Mouse (Mus musculus) cerebellum, adult 2 months (tissue): ENCODE data around the gene Zbtb11. TPM values are rescaled to one million over a fixed set of nuclear protein-coding genes. Genes with fewer than 3 reads are reported as not detected.

Experiments used
- DNase-seq, 2 experiments: peaks; one replicate each; pipeline ENCODE4 v3.0.0; 2021
- H3K27ac ChIP-seq: fragments of 200-500 bp; 2 replicates; pipeline ENCODE4 v1.5.1; 2012; ENCODE audit warnings: low read length, control low read depth, inconsistent platforms; ENCODE audit not compliant: insufficient read depth
- H3K27me3 ChIP-seq: fragments of 200-500 bp; 2 replicates; pipeline ENCODE4 v1.6.1; 2012; ENCODE audit warnings: inconsistent platforms, mild to moderate bottlenecking, low read length, moderate library complexity; ENCODE audit not compliant: control insufficient read depth, insufficient read depth
- H3K4me1 ChIP-seq: fragments of 200-500 bp; 2 replicates; pipeline ENCODE4 v1.6.1; 2011; ENCODE audit warnings: low read length; ENCODE audit not compliant: control insufficient read depth, insufficient read depth
- H3K4me3 ChIP-seq: fragments of 200-500 bp; replicated peaks from 2 replicates; pipeline ENCODE3; 2011; ENCODE audit warnings: mild to moderate bottlenecking, low read depth, low read length, control low read depth; ENCODE audit not compliant: insufficient read depth
- CTCF ChIP-seq: fragments of 200-500 bp; IDR thresholded peaks from 2 replicates; pipeline ENCODE4 v1.5.1; 2011; ENCODE audit warnings: low read depth, mild to moderate bottlenecking, control low read depth, low read length, moderate library complexity, borderline replicate concordance; ENCODE audit not compliant: insufficient read depth
- POLR2A ChIP-seq: fragments of 200-500 bp; IDR thresholded peaks from 2 replicates; pipeline ENCODE4 v1.6.1; 2011; ENCODE audit warnings: low read length, control low read depth, borderline replicate concordance; ENCODE audit not compliant: insufficient read depth
- WGBS: fragments of 180-500 bp; shearing (Covaris S2); methylation state at CpG from one replicate; pipeline ENCODE4 v1.1.7; 2018; 5-methylcytosine and 5-hydroxymethylcytosine counted together
- polyA plus RNA-seq: library from polyadenylated mRNA; depleted of rRNA; stranded (reverse); fragments of >200 nt; gene quantifications from 2 replicates; pipeline ENCODE4 v1.2.3, GENCODE M21; 2012

Gene Zbtb11
- polyA plus RNA-seq, 1 experiment, result 27.5 TPM

GRCm38 (mm10) chr16:55974256-55974902 is 696 bp downstream of the Zbtb11 start:
- Histone ChIP-seq H3K4me3 (peak overlapping the region; percentile 73), H3K4me1 (no peaks in the 10 kb centered on the region), H3K27ac (peak overlapping the region; percentile 84), H3K27me3 (no peaks in the 10 kb centered on the region)
- TF ChIP-seq POLR2A (peak; percentile 24; the same call in 1 of the 2 replicates), CTCF (no peak)
- under 1% methylated on average over 54 of the region's 55 CpGs for WGBS
- DNase-seq, result peak; percentile 72 to 74

- Histone ChIP-seq H3K27ac (peak overlapping the region; percentile 8; the same call in 1 of the 2 replicates), H3K27me3 (no peaks in the 10 kb centered on the region), H3K4me3 (peak overlapping the region; percentile 73), H3K4me1 (no peaks in the 10 kb centered on the region)
- 3% methylated on average over 14 of the region's 14 CpGs for WGBS
- no peak for DNase-seq
- TF ChIP-seq POLR2A (no peak), CTCF (no peak)
Measured at GRCm38 (mm10) chr16:55974903-55975285, 1.2 kb downstream of the Zbtb11 start.

- 98% methylated on average over 3 of the region's 3 CpGs for WGBS
- no peak for TF ChIP-seq POLR2A
- no peak for TF ChIP-seq CTCF
- H3K4me1 ChIP-seq, result no peaks in the 10 kb centered on the region
- H3K4me3 ChIP-seq, result no peak overlapping the region
- no peak for DNase-seq
- no peaks in the 10 kb centered on the region for H3K27me3 ChIP-seq
- H3K27ac ChIP-seq, result no peak overlapping the region
Measured at GRCm38 (mm10) chr16:55986001-55986400, 12.3 kb downstream of the Zbtb11 start.

- no peak for DNase-seq
- H3K27me3 ChIP-seq, result no peaks in the 10 kb centered on the region
- WGBS, result 84% methylated on average over 4 of the region's 4 CpGs
- no peak overlapping the region for H3K27ac ChIP-seq
- no peak overlapping the region for H3K4me3 ChIP-seq
- H3K4me1 ChIP-seq, result no peaks in the 10 kb centered on the region
- TF ChIP-seq POLR2A, result no peak
- TF ChIP-seq CTCF, result no peak
Measured at GRCm38 (mm10) chr16:55990311-55990710, 16.6 kb downstream of the Zbtb11 start.

- 91% methylated on average over 2 of the region's 2 CpGs for WGBS
- Histone ChIP-seq H3K27ac (no peak overlapping the region), H3K4me3 (no peak overlapping the region), H3K27me3 (no peaks in the 10 kb centered on the region), H3K4me1 (no peaks in the 10 kb centered on the region)
- no peak for TF ChIP-seq POLR2A
- TF ChIP-seq CTCF, result no peak
- no peak for DNase-seq
Measured at GRCm38 (mm10) chr16:55994235-55994634, 20.6 kb downstream of the Zbtb11 start.

GRCm38 (mm10) chr16:56006798-56007197 is 33.1 kb downstream of the Zbtb11 start:
- Histone ChIP-seq H3K4me1 (no peaks in the 10 kb centered on the region), H3K27ac (no peak overlapping the region), H3K27me3 (no peaks in the 10 kb centered on the region), H3K4me3 (no peak overlapping the region)
- DNase-seq, result no peak
- no peak for TF ChIP-seq CTCF
- 93% methylated on average over 11 of the region's 11 CpGs for WGBS

- H3K4me3 ChIP-seq, result no peak overlapping the region
- DNase-seq, result no peak
- no peaks in the 10 kb centered on the region for H3K4me1 ChIP-seq
- 94% methylated on average over 1 of the region's 1 CpGs for WGBS
- H3K27me3 ChIP-seq, result no peaks in the 10 kb centered on the region
- TF ChIP-seq POLR2A, result no peak
- no peak for TF ChIP-seq CTCF
- H3K27ac ChIP-seq, result no peak overlapping the region
Measured at GRCm38 (mm10) chr16:56008862-56009261, 35.2 kb downstream of the Zbtb11 start.
